Mouse (Mus musculus) cerebellum, postnatal 14 days (tissue): Measurements from ENCODE around the gene Samd10.

Source experiments
- DNase-seq, 2 experiments: peaks; one replicate each; pipeline ENCODE4 v3.0.0; 2021; ENCODE audit warnings: mixed read lengths in 2 of 2

Gene Samd10

DNA sequence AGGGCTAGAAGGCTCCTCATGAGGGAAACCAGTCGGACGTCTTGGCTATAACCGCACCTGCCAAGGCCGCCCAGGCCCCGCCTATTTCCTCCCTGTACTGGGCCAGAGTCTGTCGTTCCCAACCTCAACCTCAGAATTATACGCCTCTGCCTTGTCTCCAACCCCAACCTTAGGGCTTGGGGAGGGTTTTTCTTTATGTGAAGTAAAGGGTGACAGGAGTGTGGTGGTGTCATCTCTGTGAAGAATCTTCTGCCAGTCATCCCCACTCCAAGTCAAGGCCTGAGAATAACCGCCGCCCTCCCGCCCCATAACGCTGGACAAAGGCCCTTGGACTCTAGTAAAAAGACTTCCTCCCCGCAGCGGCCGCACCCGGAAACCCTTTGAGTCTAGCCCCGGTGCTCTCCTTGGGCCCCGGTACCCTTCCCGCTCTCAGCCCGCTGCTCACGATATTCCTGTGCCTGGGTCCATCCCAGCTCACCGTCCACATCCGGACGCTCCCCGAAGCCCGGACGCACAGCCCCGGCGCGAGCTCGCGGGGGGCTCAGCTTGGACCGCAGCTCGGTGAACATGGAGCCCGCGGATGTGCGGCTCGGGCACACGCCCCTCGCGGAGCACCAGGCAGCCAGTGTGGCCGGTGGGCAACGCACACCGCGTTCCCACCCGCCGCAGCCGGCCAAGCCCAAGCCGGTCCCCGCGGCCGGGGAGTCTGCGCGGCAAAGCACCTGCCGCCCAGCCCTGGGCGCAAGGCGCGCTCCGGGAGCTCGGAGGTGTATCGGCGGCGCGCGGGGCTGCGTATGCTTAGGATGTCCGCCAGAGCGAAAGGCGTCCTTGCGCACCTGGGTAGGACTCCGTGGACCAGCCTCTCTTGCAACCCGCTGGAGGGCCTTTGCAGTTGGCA, at the start of gene Samd10:
TSS of gene Samd10 (minus strand) at position 759 of the 898 bp plus-strand sequence.
- DNase-seq: peak; percentile 83 to 84

DNA sequence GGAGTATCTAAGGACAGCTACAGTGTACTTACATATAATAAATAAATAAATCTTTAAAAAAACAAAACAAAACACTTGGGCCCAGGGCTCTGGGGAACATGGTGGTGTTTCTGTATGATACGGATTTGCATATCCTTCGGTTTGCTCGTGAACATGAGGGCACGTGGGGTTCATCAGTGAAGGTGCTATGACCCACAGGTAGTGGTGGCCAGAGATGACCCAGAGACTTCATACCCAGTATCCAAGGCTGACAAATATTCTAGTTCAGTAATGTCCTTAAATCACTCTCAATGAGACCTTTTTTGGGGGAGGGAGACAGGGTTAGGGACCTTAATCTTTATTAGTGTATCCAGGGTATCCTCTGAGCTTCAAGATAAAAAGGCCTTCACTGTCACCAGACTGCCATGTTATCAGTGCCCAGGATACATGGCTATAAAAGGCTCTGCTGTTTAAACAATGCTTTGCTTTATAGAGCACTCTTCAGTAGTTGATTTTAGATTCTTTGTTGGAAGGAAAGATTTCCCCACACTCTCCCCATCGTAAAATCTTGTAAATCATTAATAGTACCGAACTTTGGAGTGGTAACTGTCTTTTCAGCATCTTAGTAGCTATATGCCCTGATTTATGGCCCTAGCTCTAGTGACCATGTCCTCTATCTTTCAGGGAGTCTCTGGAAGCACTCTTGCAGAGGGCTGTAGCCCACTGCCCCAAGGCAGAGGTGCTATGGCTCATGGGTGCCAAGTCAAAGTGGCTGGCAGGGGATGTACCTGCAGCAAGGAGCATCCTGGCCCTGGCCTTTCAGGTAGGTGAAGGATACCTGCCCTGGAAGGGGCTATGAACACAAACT, 47.8 kb upstream of the Samd10 start:
- no peak for DNase-seq

DNA sequence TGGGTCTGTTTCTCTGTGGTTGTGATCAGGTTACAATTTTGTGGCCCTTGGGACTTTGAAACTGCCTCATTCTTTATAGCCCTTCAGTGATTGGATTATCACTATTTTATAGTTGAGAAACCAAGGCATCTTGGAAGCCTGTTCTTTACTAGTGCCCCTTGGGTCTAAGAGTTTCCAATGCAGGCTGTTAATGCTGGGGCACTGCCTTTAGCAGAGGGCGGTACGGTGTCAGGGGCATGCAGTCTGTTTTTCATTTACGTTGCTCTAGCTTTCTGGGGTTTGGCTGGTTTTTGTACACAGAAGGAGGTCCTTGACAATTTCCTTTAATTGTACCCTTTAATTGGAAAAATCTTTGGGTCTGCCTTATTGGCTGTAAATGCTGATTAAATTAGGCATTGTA, 46.7 kb upstream of the Samd10 start:
- DNase-seq: no peak

DNA sequence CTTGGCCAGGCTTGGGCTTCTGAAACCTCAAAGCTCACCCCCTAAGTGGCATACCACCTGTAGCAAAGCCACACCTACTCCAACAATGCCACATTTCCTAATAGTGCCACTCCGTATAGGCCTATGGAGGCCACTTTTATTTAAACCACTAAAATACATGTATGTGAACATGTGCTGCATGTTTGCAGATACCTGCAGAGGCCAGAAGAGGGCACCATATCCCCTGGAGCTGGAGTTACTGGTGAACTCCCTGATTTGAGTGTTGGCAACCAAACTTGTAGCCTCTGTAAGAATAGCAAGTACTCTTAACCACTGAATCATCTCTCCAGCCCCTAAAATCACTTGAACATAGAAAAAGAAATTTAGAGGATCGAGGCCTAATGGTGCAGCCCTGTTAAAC, 45.3 kb upstream of the Samd10 start:
- peak; percentile 53 to 74 for DNase-seq

DNA sequence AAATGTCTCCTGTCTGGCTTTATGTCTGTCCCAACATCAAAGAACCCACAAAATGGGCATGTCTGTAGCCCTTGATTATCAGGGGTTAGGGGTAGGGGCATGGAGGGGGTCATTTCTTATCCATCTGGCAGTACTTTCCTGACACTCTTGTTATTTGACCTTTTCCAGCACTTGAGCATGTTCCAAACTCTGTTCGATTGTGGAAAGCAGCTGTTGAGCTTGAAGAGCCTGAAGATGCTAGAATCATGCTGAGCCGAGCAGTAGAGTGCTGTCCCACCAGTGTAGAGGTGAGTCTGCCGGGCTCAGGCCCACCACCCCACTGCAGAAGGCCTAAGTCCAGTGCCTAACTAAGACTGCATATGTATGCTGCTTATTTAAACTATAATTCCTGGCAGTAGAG, 36.9 kb upstream of the Samd10 start:
- no peak for DNase-seq

DNA sequence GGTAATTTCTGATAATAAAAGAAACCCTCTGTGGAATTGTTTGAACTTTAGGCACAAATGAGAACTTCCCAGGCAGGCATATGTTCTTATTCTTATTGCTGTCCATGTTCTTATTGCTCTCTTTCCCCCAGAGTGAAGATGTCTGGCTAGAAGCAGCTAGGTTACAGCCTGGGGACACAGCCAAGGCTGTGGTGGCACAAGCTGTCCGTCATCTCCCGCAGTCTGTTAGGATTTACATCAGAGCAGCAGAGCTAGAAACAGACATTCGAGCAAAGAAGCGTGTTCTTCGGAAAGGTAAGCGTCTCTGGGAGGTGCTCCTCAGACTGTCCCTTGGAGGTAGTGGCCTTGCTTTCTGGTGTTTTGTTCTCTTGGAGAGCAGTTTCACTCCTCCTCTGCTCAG, 33.6 kb upstream of the Samd10 start:
- peak; percentile 37 to 55 for DNase-seq

DNA sequence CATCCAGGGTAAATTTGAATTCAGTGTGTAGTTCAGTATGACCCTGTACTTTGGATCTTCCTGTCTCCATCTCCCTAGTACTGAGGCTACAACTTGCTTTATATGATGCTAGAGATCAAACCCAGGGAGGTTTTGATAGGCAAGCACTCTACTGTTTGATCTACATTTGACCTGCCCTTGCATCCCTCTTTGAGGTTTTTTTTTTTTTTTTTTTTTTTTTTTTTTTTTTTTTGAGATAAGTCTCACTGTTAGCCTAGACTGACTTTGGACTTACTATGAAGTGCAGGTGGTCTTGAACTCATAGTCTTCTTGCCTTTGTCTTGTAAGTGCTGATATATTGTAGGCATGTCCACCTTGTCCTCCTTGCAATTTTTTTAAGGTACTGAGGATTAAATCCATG, 29.5 kb upstream of the Samd10 start:
- DNase-seq: no peak

DNA sequence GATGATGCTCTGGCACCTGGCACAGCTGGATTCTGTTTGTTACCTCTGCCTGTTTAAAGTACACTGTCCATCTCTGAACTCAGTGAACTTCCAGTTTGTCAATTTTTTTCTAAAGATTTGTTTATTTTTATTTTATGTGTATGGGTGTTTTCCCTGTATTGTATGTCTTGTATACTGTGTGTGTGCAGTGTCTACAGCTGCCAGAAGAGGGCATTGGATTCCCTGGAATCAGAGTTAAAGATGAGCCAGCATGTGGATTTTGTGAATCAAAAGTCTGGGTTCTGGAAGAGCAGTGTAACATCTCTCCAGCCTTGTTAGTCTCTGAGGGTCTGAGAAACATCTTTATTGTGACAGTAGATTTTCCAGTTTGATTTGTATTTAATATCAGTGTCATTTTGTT, 24.4 kb upstream of the Samd10 start:
- peak; percentile 54 to 62 for DNase-seq

DNA sequence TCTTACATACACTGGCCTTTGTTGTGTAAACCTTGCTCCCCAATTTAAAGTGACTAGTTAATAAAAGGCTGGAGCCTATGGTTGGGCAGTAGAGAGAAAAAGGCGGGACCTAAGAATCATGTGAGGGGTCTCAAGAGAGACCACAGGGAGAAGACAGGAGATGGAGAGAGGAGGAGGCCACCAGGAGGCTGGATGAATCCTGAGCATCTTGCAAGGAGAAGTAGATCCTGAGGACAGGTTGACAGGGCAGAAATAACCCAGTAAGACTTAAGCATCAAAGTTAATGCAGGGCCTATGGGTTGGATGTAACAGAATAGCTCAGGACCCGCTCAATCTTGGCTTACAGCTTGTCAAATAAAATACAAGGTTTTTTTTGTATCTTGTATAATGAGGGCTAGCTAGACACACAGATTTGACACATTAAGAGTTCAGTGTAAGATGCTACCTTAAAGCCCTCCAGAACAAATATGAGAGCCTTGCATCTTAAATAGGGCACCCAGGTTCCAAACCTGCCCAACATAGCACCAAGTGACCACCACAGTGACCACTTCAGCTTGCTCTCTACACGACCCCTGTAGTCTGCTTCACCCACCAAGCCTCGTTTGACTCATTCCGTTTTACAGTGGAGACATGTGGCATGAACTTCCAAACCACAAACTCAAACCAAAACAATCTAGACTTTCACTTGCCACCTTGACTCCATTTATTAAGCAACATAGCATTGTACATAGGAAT, 19.9 kb upstream of the Samd10 start:
- no peak for DNase-seq

DNA sequence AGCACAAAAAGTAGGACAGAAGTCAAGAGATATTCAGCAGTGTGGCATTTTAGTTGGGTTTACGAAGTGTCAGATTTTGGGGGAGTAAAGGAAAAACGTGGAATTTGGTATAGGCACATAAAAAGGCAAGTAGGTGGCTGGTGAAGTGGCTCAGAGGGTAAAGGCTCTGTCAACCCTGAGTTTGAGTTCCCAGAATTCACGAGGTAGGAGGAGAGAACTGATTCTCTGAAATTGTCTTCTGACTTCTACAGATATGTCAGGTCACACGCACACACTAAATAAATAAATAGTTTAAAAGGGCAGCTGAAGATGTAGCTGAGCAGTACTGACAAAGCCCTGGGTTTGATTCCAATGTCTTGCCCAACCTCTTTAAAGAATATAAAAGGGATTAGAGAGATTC, 3.4 kb upstream of the Samd10 start:
- no peak for DNase-seq

DNA sequence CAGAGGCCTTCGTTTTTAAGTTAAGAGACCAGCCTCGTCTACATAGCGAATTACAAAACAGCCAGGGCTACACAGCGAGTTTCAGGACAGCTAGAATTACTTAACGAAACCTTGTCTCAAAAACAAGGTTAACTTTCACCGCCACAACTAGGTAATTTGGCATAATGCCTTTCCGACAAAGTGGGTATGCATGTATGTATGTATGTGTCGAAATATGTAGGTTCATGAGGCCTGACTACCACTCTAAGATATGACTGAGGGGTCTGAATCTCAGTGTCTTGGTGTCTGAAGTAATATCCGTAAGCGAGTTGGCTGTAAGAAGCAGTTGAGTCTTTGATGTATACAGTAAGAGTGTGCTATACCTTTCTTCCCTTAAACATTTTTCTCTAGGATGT, 2.7 kb upstream of the Samd10 start:
- DNase-seq: no peak

DNA sequence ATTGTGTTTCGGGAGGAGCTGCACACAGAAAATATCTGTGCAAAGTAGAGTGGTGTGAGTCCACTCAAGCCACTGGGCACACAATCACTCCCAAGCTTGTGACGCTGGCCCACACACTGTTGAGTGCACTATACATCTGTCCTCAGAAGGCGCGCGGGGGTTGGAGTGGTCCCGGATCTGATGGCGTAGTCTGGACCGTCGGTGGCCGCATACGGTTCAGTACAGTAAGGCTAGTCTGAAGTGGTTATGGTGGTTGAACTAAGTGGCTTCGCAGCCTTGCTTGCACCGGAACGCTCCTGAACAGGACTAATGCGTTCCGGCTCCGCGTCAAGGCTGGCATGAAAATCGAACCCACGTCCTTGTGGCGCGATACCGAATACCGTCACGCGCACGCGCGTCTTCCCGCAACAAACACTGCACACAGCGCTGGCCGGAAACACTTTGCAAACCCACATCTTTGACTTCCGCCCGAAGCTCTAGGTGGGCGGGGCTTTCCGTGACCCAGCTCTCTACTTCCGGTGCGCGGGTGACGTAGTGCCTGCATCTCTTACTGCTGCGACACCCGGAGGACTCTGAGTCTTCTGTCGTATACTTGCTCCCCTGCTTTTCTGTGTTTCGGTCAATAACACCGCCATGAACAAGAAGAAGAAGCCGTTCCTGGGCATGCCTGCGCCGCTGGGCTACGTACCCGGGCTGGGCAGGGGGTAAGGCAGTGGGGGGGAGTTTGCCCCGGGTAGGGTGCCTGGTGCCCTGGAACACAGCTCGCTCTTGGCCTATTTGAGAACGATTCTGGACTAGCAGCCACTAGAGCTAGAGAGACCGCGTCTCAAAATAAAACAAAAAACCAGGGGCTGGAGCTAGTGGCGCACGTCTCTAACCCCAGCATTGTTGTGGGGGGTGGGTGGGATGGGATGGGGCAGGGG, 2.1 kb upstream of the Samd10 start:
- peak; percentile 98 for DNase-seq

DNA sequence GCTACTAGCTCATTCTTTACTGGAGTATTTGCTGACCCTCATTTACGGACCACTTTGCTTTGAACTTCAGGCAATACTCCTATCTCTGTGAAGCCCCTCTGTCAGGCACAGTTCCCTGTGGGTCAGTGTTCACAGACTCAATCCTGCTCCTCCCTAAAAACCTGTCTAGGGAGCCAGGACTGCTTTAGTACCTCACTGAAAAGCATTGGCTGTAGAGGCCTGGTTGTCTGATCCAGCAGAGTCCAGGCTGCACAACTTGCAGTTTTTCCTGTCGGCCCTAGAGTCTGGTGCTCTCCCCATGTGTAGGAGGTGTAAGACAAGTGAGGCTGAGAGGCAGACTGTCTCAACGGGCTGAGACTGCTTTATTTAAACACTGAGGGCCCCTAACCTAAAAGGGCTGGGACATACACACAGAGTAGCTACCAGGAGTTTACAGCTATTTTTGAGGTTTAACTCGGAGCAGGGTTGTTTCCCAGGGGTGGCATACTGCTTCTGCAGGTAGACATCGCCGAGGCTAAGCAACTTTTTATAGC, 1.3 kb upstream of the Samd10 start:
- no peak for DNase-seq

DNA sequence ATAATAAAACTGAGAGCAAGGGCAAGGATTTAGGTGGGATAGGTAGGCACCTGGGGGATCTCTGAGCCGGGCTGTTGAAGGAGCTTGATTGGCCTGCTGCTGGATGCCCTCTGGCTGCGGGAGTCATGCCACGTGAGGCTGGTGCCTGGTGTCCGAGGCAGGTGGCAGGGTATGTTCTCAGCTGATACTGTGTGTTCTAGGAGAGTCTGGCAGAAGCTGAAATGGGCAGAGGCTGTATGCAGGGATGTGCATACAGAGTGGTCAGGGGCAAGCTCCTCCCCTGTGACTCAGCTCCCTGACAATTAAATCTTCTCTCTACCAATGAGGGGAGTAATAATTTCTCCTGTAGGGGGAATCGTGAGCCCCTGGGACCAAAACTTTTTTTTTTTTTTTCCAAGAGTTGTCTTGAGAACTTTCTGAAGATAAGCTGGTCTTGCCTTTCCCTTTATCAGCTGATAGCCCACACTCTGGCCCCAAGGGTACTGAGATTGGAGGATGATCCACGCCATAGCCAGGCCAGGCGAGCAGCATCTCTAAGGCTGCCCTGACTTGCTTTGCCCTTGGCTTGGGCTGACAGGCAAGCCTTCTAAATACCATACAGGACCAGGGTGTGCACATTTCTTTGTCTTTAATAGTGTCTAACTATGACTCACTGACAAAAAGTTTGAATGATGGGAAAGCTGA, 1.5 kb downstream of the Samd10 start:
- DNase-seq: no peak

DNA sequence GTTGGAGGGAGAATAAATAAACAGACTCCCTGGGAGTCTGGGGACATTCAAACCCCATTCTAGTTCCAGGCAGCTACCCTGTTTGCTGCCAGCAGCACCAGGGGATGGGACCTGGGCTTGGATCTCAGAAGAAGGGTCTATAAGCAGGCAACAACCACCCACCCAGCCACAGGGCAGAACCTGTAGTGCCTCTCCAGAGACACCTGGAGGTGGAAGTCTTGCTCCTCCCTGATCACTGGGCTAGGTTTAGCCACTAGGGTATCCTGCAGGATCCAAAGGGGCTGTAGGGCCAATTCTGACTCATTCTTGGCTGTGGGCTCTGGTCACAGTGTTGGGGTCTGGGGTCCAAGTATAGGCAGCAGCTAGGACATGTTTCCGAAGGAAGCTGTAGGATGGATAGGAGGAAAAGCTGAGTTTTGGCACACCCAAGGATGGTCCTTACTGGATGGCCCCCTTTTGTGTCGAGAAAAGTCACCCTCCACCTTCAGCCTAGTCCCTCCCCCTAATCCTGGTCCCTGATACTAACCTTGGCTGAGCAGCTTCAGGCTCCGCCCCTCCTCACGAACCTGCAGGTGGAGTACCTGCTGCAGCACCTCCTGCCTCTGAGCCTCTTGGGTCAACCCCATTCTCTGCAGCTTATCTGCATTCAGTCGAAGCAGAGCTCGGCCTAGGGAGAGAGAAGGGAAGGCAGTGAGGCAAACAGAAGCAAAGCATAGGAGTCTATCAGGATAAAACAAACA, 2.6 kb downstream of the Samd10 start:
- DNase-seq: no peak

DNA sequence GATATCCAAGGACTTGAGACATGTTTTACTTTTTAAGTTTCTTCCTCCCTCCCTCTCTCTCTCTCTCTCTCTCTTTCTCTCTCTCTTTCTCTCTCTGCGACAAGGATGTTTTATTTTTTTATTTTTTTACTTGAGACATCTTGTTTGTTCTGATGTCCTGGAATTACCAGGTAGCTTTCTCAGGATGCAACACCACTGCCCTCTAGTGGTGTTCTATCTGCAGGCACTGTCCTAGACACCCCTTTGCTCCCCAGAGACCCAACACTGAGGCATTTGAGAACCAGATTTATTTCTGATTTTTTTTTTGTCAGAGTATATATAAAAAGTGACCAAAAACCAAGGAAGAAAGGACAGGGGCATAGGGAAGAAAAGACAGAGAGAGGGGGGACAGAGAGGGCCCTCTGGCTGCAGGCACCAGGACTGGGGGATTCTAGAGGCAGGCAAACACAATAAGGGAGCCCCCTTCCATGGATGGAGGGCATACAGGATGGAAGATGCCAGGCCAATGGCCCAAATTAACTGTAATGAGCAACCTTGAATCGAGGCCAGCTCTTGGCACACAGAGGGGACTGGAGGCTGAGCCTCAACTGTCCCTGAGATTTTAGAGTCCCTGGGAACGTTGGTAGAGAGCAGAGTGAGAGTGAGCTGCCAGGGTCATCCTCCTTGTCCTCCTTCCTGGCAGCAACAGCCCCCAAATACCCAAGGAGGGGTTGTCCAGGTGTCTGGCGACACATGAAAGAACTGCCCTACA, 3.9 kb downstream of the Samd10 start:
- DNase-seq: peak; percentile 82 to 84

DNA sequence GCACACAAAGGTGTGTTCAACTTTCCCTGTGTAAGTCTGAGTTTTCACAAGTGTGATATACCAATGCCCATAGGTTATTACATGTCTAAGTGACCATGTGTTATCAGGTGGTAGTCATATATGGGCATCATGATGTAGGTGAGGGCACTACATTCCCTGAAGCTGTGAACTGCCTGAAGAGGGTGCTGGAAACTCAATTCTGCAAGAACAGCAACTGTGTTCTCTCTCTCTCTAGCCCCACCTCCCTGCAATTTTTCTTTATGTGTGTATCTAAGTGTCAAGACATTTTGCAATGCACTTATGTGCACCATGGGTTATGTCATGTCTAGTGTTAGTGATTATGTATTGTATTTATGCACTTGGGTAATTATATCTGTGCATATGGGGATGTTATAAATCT, 5.1 kb downstream of the Samd10 start:
- DNase-seq: no peak

DNA sequence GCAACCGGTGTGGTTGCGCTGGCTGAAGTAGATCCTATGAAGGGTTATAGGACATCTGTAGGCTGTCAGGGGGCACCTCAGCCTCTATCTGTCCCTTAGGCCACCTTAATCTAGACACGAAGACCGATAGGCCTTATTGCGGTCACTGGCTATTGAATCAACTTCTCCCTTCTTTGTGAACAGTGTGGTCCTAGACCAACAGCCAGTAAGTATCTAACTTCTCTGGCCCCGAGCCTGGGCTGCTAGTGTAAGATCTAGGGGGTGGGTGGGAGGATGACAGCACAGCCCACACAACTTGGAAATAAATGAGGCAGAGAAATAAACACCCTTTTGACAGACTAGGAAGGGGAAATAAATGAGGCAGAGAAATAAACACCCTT, 6.0 kb downstream of the Samd10 start:
- no peak for DNase-seq

DNA sequence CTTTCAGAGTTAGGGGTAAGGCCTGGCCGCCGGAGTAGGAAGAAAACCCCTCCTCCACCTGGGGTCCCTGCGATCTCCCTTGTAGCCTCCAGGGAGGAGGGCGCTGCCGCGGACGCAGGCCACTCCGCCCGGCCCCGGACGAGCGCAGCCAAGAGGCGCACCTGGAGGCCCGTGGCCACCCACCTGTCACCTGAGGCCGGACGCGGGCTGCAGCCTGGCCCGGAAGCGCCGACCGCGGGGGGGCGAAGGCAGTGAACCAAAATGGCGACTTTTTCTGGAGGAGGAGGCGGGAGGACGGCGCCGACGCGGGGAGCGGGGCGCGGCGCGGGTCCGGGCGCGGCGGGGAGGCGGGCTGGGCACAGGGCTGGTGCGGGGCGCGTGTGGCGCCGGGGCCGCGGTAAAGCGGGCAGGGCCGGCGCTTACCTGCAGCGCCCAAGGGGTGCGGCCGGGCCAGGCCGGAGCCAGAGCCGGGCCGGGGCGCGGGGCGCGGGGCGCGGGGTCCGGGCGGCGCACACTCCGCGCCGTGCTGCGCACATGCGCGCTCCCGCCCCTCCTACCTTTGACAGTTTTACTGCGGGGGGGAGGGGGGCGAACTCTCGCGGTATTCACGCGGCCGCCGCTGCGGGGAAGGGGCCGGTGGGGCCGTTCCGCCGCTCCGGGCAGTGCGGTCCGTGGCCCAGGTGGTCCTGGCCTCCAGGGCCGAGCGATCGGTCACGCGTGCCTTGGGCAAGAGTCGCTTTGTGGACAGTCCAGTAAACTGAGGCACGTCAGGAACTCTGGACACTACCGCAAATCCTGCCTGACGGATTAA, 6.6 kb downstream of the Samd10 start, which contains the start of gene Zfp512b:
TSS of gene Zfp512b (minus strand) at position 573 of the 811 bp plus-strand sequence.
- DNase-seq: peak; percentile 88 to 89
